Mouse (Mus musculus): ENCODE measurements at regions not wholly inside any gene's neighbourhood (a gene's known extent, or its start where the extent isn't known, plus 50 kb on each side); places are given as distances from the start of the nearest gene placed in this dataset.

GRCm38 (mm10) chr1:47448737-47449489 is 556.3 kb upstream of the Slc39a10 start:
- DNase-seq = no peak
- H3K36me3 ChIP-seq (ENCODE audit: control insufficient read depth, insufficient read depth, low read length) = no peaks in the 10 kb centered on the region
- no peaks in the 10 kb centered on the region for H3K27me3 ChIP-seq (ENCODE audit: control insufficient read depth, insufficient read depth, low read length)
- H3K27ac ChIP-seq = no peak overlapping the region
- intact Hi-C loops (cut with DNase I) = no loop called here
- H3K9ac ChIP-seq (ENCODE audit: low read depth, low read length) = no peak overlapping the region
- WGBS = 66% methylated on average over 6 of the region's 6 CpGs
- H3K4me1 ChIP-seq (ENCODE audit: control insufficient read depth, insufficient read depth, low read length) = no peaks in the 10 kb centered on the region
- no peaks in the 10 kb centered on the region for H3K79me2 ChIP-seq (replicated peaks; ENCODE audit: control insufficient read depth, insufficient read depth, low read length)
- no peak overlapping the region for H3K4me3 ChIP-seq
- TF ChIP-seq POLR2A (IDR thresholded peaks at IDR 0.05; ENCODE audit: insufficient read depth, low read depth, low read length) (no peak), EP300 (IDR thresholded peaks at IDR 0.05; ENCODE audit: insufficient read depth, low read depth, low read length) (no peak), CTCF (IDR thresholded peaks at IDR 0.05) (no peak)

GRCm38 (mm10) chr1:47448070-47448469 is 555.4 kb upstream of the Slc39a10 start:
- H3K27ac ChIP-seq = no peak overlapping the region
- intact Hi-C loops (cut with DNase I) = no loop called here
- H3K27me3 ChIP-seq (ENCODE audit: control insufficient read depth, insufficient read depth, low read length) = no peaks in the 10 kb centered on the region
- no peak for DNase-seq
- no peak overlapping the region for H3K4me3 ChIP-seq
- TF ChIP-seq CTCF (IDR thresholded peaks at IDR 0.05) (no peak), EP300 (IDR thresholded peaks at IDR 0.05; ENCODE audit: insufficient read depth, low read depth, low read length) (no peak), POLR2A (IDR thresholded peaks at IDR 0.05; ENCODE audit: insufficient read depth, low read depth, low read length) (no peak)
- no peak overlapping the region for H3K9ac ChIP-seq (ENCODE audit: low read depth, low read length)
- H3K4me1 ChIP-seq (ENCODE audit: control insufficient read depth, insufficient read depth, low read length) = no peaks in the 10 kb centered on the region
- H3K36me3 ChIP-seq (ENCODE audit: control insufficient read depth, insufficient read depth, low read length) = no peaks in the 10 kb centered on the region
- 71% methylated on average over 3 of the region's 3 CpGs for WGBS
- no peaks in the 10 kb centered on the region for H3K79me2 ChIP-seq (replicated peaks; ENCODE audit: control insufficient read depth, insufficient read depth, low read length)

DNA sequence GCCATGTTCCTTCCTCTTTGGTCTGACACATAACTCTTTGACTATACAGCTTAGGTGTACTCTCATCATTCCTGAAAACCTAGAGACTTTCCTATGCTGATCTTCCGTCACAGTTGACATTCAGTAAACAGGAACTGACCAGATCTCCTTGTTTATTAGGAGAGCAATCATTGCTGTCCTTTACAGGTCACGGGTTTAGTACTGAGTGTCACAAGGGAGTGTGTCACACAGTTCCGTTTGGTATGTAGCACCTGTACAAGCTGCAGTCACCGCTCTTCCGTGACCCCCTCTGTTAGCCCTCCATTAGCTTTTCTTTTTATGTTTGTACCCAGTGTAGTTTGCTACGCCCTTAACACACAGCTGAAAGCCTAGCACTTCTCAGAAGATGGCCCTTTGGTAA is 553.4 kb upstream of the Slc39a10 start:
- TF ChIP-seq POLR2A (IDR thresholded peaks at IDR 0.05; ENCODE audit: insufficient read depth, low read depth, low read length) = no peak
- H3K9ac ChIP-seq (ENCODE audit: low read depth, low read length) = no peak overlapping the region
- no peaks in the 10 kb centered on the region for H3K79me2 ChIP-seq (replicated peaks; ENCODE audit: control insufficient read depth, insufficient read depth, low read length)
- DNase-seq = no peak
- no peaks in the 10 kb centered on the region for H3K36me3 ChIP-seq (ENCODE audit: control insufficient read depth, insufficient read depth, low read length)
- intact Hi-C loops (cut with DNase I) = no loop called here
- no peak overlapping the region for H3K27ac ChIP-seq
- no peaks in the 10 kb centered on the region for H3K27me3 ChIP-seq (ENCODE audit: control insufficient read depth, insufficient read depth, low read length)
- H3K4me1 ChIP-seq (ENCODE audit: control insufficient read depth, insufficient read depth, low read length) = no peaks in the 10 kb centered on the region
- 72% methylated on average over 6 of the region's 6 CpGs for WGBS
- H3K4me3 ChIP-seq = no peak overlapping the region

DNA sequence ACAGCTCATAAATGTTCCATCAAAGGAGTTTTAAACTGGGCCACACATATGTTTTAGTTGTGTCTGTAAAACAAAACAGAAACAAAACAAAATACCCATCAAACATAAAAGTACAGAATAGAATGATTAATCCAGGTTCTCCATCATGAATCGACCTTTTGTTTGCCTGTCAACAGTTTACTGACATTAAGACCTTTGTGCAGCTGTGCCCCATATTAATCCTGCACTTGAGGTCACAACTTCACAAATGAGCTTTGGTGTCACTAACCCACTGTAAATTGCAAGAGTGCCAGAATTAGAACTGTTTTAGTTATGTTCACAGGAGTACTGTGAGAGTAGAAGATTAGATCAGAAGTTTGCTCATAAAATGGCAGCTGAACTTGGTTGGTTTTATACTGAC is 540.2 kb upstream of the Slc39a10 start:
- no peak overlapping the region for H3K9ac ChIP-seq (ENCODE audit: low read depth, low read length)
- H3K4me3 ChIP-seq = no peak overlapping the region
- H3K27ac ChIP-seq = no peak overlapping the region
- no peaks in the 10 kb centered on the region for H3K36me3 ChIP-seq (ENCODE audit: control insufficient read depth, insufficient read depth, low read length)
- no peaks in the 10 kb centered on the region for H3K27me3 ChIP-seq (ENCODE audit: control insufficient read depth, insufficient read depth, low read length)
- no peaks in the 10 kb centered on the region for H3K4me1 ChIP-seq (ENCODE audit: control insufficient read depth, insufficient read depth, low read length)
- no peaks in the 10 kb centered on the region for H3K79me2 ChIP-seq (replicated peaks; ENCODE audit: control insufficient read depth, insufficient read depth, low read length)
- intact Hi-C loops (cut with DNase I) = no loop called here
- DNase-seq = no peak
- TF ChIP-seq EP300 (IDR thresholded peaks at IDR 0.05; ENCODE audit: insufficient read depth, low read depth, low read length) = no peak
- no peak for TF ChIP-seq POLR2A (IDR thresholded peaks at IDR 0.05; ENCODE audit: insufficient read depth, low read depth, low read length)
- TF ChIP-seq CTCF (IDR thresholded peaks at IDR 0.05) = no peak
- WGBS = 42% methylated on average over 1 of the region's 1 CpGs

- Histone ChIP-seq H3K9ac (ENCODE audit: low read depth, low read length) (no peak overlapping the region), H3K27ac (no peak overlapping the region), H3K27me3 (ENCODE audit: control insufficient read depth, insufficient read depth, low read length) (no peaks in the 10 kb centered on the region), H3K4me3 (no peak overlapping the region), H3K4me1 (ENCODE audit: control insufficient read depth, insufficient read depth, low read length) (no peaks in the 10 kb centered on the region), H3K36me3 (ENCODE audit: control insufficient read depth, insufficient read depth, low read length) (no peaks in the 10 kb centered on the region), H3K79me2 (replicated peaks; ENCODE audit: control insufficient read depth, insufficient read depth, low read length) (no peaks in the 10 kb centered on the region)
- TF ChIP-seq EP300 (IDR thresholded peaks at IDR 0.05; ENCODE audit: insufficient read depth, low read depth, low read length) (no peak), CTCF (IDR thresholded peaks at IDR 0.05) (no peak), POLR2A (IDR thresholded peaks at IDR 0.05; ENCODE audit: insufficient read depth, low read depth, low read length) (no peak)
- intact Hi-C loops (cut with DNase I) = no loop called here
- 56% methylated on average over 1 of the region's 1 CpGs for WGBS
- no peak for DNase-seq
Measured at GRCm38 (mm10) chr1:47405164-47405563, 512.5 kb upstream of the Slc39a10 start.

GRCm38 (mm10) chr1:47386579-47386978 is 493.9 kb upstream of the Slc39a10 start:
- no peaks in the 10 kb centered on the region for H3K27me3 ChIP-seq (ENCODE audit: control insufficient read depth, insufficient read depth, low read length)
- H3K9ac ChIP-seq (ENCODE audit: low read depth, low read length) = no peak overlapping the region
- no peaks in the 10 kb centered on the region for H3K4me1 ChIP-seq (ENCODE audit: control insufficient read depth, insufficient read depth, low read length)
- no peak overlapping the region for H3K4me3 ChIP-seq
- no peaks in the 10 kb centered on the region for H3K79me2 ChIP-seq (replicated peaks; ENCODE audit: control insufficient read depth, insufficient read depth, low read length)
- DNase-seq = no peak
- no peak overlapping the region for H3K27ac ChIP-seq
- intact Hi-C loops (cut with DNase I) = no loop called here
- TF ChIP-seq EP300 (IDR thresholded peaks at IDR 0.05; ENCODE audit: insufficient read depth, low read depth, low read length) (no peak), CTCF (IDR thresholded peaks at IDR 0.05) (no peak), POLR2A (IDR thresholded peaks at IDR 0.05; ENCODE audit: insufficient read depth, low read depth, low read length) (no peak)
- H3K36me3 ChIP-seq (ENCODE audit: control insufficient read depth, insufficient read depth, low read length) = no peaks in the 10 kb centered on the region
